Mouse (Mus musculus) ES-E14 (cell line): ENCODE measurements around the gene Alg9. TPM values are rescaled to one million over a fixed set of nuclear protein-coding genes. Genes with fewer than 3 reads are reported as not detected.

ENCODE experiments used
- DNase-seq: peaks from one replicate; pipeline ENCODE4 v3.0.0-alpha.2; 2013; ENCODE audit warnings: low read depth, low spot score
- H3K27ac ChIP-seq: 2 replicates; pipeline ENCODE4 v1.5.1; 2012; ENCODE audit warnings: low read depth, mild to moderate bottlenecking, low read length, moderate library complexity, mixed read lengths; ENCODE audit not compliant: poor library complexity, insufficient read depth, severe bottlenecking
- H3K36me3 ChIP-seq: 2 replicates; pipeline ENCODE4 v1.6.1; 2012; ENCODE audit warnings: mild to moderate bottlenecking, low read length, moderate library complexity, mixed read lengths; ENCODE audit not compliant: control insufficient read depth, poor library complexity, insufficient read depth, severe bottlenecking
- H3K4me1 ChIP-seq, 2 experiments: fragments of 150-350 bp in 1 of 2; sonication (generic) in 1 of 2; 2 replicates each; pipeline ENCODE4 v1.6.1; 2012; ENCODE audit warnings: low read length in 2 of 2, mild to moderate bottlenecking in 1 of 2, mixed read lengths in 1 of 2; ENCODE audit not compliant: control insufficient read depth in 2 of 2, insufficient read depth in 2 of 2, poor library complexity in 1 of 2
- H3K4me3 ChIP-seq, 2 experiments: fragments of 150-350 bp in 1 of 2; sonication (generic) in 1 of 2; 2 replicates each; pipeline ENCODE4 v1.5.1; 2012; ENCODE audit warnings: low read length in 2 of 2, low read depth in 1 of 2, mild to moderate bottlenecking in 1 of 2, mixed read lengths in 1 of 2; ENCODE audit not compliant: insufficient read depth in 1 of 2, poor library complexity in 1 of 2, severe bottlenecking in 1 of 2
- H3K9ac ChIP-seq: 2 replicates; pipeline ENCODE4 v1.6.1; 2012; ENCODE audit warnings: low read depth, mild to moderate bottlenecking, low read length, mixed read lengths; ENCODE audit not compliant: poor library complexity, insufficient read depth, severe bottlenecking
- H3K9me3 ChIP-seq: fragments of 150-350 bp; sonication (generic); 2 replicates; pipeline ENCODE4 v1.6.1; 2012; ENCODE audit warnings: low read depth, mild to moderate bottlenecking, low read length; ENCODE audit not compliant: control insufficient read depth, insufficient read depth
- CHD2 ChIP-seq: IDR thresholded peaks from 2 replicates; pipeline ENCODE4 v1.6.1; 2014; ENCODE audit warnings: mild to moderate bottlenecking, low read depth, low read length, inconsistent platforms
- HCFC1 ChIP-seq: IDR thresholded peaks from 2 replicates; pipeline ENCODE4 v1.6.1; 2012; ENCODE audit warnings: low read length, inconsistent platforms, borderline replicate concordance; ENCODE audit not compliant: insufficient read depth
- MAFK ChIP-seq: IDR thresholded peaks from 2 replicates; pipeline ENCODE4 v1.6.1; 2014; ENCODE audit warnings: mild to moderate bottlenecking, low read depth, low read length, inconsistent platforms; ENCODE audit not compliant: insufficient read depth
- ZC3H11A ChIP-seq: IDR thresholded peaks from 2 replicates; pipeline ENCODE4 v1.6.1; 2012; ENCODE audit warnings: low read depth, mild to moderate bottlenecking, inconsistent platforms, low read length, borderline replicate concordance
- ZNF384 ChIP-seq: IDR thresholded peaks from 2 replicates; pipeline ENCODE4 v1.6.1; 2012; ENCODE audit warnings: low read depth, low read length, inconsistent platforms
- in situ Hi-C, 2 experiments: fragments of 600-800 bp; cut with MboI; formaldehyde crosslinking; loops; one replicate each; pipeline ENCODE4 v1.15.1; 2025; ENCODE audit warnings: low sequenced_read_pairs in 2 of 2, inconsistent platforms in 1 of 2; ENCODE audit not compliant: unreplicated experiment in 2 of 2
- total RNA-seq: library from RNA; depleted of rRNA; stranded (reverse); fragments of 300-350 nt; gene quantifications from 2 replicates; pipeline ENCODE4 v1.2.3, GENCODE M21; 2012

Alg9 gene
- total RNA-seq, 1 experiment: 30.8 TPM

DNA sequence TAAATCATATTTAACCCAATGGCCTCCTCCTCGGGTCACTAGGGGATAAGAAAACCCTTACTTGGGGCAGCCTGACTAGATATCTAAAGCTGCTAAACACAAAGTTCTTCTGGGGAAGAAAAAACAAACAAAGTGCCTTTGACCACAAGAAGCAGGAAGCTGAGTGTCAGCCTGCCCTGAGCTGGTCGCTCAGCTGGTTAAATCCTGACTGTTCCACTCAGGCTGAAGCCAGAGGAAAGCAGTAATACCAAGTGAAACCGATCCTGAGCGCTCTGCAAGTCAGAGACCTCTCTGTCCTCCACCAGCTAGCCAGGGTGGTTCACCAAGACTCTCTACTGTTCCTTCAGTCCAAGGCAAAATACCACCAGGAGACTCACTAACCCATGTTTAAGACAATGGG, 45.2 kb upstream of the Alg9 start:
- Histone ChIP-seq H3K9me3 (no peaks in the 10 kb centered on the region), H3K4me3 (no peak overlapping the region), H3K36me3 (no peaks in the 10 kb centered on the region), H3K9ac (no peak overlapping the region), H3K4me1 (peaks cover 0 to 16% of the 10 kb centered on the region in 2 experiments; a peak in 3 of 4 replicates), H3K27ac (no peak overlapping the region)
- TF ChIP-seq CHD2: no peak
- no peak for TF ChIP-seq ZNF384
- no peak for TF ChIP-seq MAFK
- no peak for TF ChIP-seq ZC3H11A
- no peak for TF ChIP-seq HCFC1
- in situ Hi-C loops: no loop called here
- no peak for DNase-seq

- no peak for DNase-seq
- Histone ChIP-seq H3K4me1 (peaks cover 0 to 6% of the 10 kb centered on the region in 2 experiments; a peak in 2 of 4 replicates), H3K27ac (no peak overlapping the region; the same call in 1 of the 2 replicates), H3K4me3 (no peak overlapping the region), H3K9me3 (no peaks in the 10 kb centered on the region), H3K36me3 (no peaks in the 10 kb centered on the region), H3K9ac (no peak overlapping the region)
- TF ChIP-seq CHD2: no peak
- no peak for TF ChIP-seq HCFC1
- TF ChIP-seq ZC3H11A: no peak
- no peak for TF ChIP-seq ZNF384
- no peak for TF ChIP-seq MAFK
- in situ Hi-C loops: no loop called here
Measured at GRCm38 (mm10) chr9:50732560-50732959, 42.3 kb upstream of the Alg9 start.

- Histone ChIP-seq H3K9me3 (no peaks in the 10 kb centered on the region), H3K4me3 (no peak overlapping the region), H3K36me3 (no peaks in the 10 kb centered on the region), H3K9ac (no peak overlapping the region), H3K4me1 (peaks cover 0 to 9% of the 10 kb centered on the region in 2 experiments; a peak in 2 of 4 replicates), H3K27ac (no peak overlapping the region)
- peak; percentile 75 for TF ChIP-seq ZNF384
- TF ChIP-seq CHD2: no peak
- no peak for DNase-seq
- in situ Hi-C loops: no loop called here
Measured at GRCm38 (mm10) chr9:50734989-50735388, 39.8 kb upstream of the Alg9 start.

DNA sequence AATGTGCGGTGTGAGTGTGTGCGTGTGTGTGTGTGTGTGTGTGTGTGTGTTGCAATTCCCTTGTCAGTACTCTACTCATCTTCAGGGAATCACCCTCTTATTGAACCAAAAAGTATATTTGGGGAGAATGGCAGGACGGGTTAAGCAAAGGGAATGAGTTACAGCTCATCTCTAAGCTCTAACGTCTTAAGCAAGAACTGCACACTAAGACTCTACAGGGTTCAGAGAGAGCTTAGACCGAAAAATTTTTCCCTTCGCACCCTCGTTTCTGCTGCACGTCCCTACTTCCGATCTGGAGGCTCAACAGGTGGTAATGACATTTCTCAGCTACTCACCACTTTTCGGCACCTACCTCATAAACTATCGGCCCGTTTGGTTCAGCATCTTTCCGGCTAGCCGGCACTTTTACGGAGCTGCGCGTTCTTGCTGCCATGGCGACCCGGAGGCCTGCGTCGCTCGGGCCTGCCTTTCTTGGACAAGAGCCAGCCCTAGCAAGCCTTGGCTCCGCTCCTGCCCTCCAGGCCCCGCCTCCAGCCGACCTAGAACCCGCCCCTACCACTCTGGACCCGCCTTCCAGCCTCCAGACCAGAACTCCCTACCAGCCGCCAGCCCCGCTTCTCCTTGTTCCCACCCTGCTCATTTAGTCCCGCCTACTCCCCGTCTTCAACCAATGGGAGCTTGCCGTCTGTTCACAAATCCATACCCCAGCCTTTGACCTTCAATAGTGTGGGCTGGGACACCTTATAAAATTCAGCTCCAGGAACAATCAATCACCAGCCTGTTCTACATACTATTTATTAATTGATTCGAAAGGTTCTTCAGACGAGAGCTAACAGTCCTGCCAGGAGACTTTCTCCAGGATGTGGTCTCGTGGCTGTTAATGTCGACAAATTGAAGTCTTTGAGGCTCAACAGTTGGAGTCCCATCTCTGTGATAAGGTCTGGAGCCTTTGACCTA, 35.6 kb upstream of the Alg9 start, which contains the start of gene Dixdc1:
Gene Dixdc1, minus strand, starts transcription at position 604 of the 957 bp plus-strand sequence.
- Histone ChIP-seq H3K9me3 (no peaks in the 10 kb centered on the region), H3K4me3 (peak within 1 kb of the TSS; percentile 33 to 47), H3K4me1 (peaks cover 1 to 13% of the 10 kb centered on the region in 2 experiments; a peak in 2 of 4 replicates), H3K27ac (no peak within 1 kb of the TSS), H3K36me3 (peaks cover 2% of the 10 kb centered on the region; the same call in 1 of the 2 replicates), H3K9ac (no peak within 1 kb of the TSS)
- in situ Hi-C loops: no loop called here
- peak; percentile 97 for DNase-seq
- TF ChIP-seq ZNF384: no peak
- no peak for TF ChIP-seq ZC3H11A
- TF ChIP-seq MAFK: no peak
- TF ChIP-seq HCFC1: no peak
- no peak for TF ChIP-seq CHD2
